Mouse (Mus musculus) layer of hippocampus, adult 9-11 months (tissue): Measurements from ENCODE around the gene Chka.

Experiments
- DNase-seq: peaks from one replicate; pipeline ENCODE4 v3.0.0; 2022

Chka gene

GRCm38 (mm10) chr19:3890181-3890580, 38.6 kb downstream of the Chka start:
- DNase-seq, result no peak

GRCm38 (mm10) chr19:3893545-3894116, 42.1 kb downstream of the Chka start:
- DNase-seq, result no peak

GRCm38 (mm10) chr19:3894294-3894693, 42.7 kb downstream of the Chka start:
- DNase-seq, result no peak

GRCm38 (mm10) chr19:3895171-3895631, 43.6 kb downstream of the Chka start:
- no peak for DNase-seq

- no peak for DNase-seq
Observed at GRCm38 (mm10) chr19:3896208-3896607, 44.6 kb downstream of the Chka start.

- no peak for DNase-seq
Observed at GRCm38 (mm10) chr19:3897557-3897956, 46.0 kb downstream of the Chka start.

GRCm38 (mm10) chr19:3898952-3899351, 47.4 kb downstream of the Chka start:
- no peak for DNase-seq

GRCm38 (mm10) chr19:3899618-3900017, 48.0 kb downstream of the Chka start:
- no peak for DNase-seq

GRCm38 (mm10) chr19:3902966-3903365, 51.4 kb downstream of the Chka start:
- no peak for DNase-seq

- DNase-seq, result no peak
Observed at GRCm38 (mm10) chr19:3903648-3904362, 52.2 kb downstream of the Chka start.

GRCm38 (mm10) chr19:3904363-3904675, 52.7 kb downstream of the Chka start:
- DNase-seq, result no peak

GRCm38 (mm10) chr19:3905261-3905969, 53.8 kb downstream of the Chka start:
- DNase-seq, result no peak

- DNase-seq, result no peak
Observed at GRCm38 (mm10) chr19:3906326-3906725, 54.8 kb downstream of the Chka start.

GRCm38 (mm10) chr19:3906795-3907786, 55.5 kb downstream of the Chka start, which contains the start of gene Tcirg1:
TSS of gene Tcirg1 (minus strand) at chr19:3907133.
- DNase-seq, result peak; percentile 74

- DNase-seq, result peak; percentile 60
Observed at GRCm38 (mm10) chr19:3907876-3908660, 56.5 kb downstream of the Chka start.

GRCm38 (mm10) chr19:3910206-3910605, 58.6 kb downstream of the Chka start:
- DNase-seq, result no peak

- peak; percentile 98 for DNase-seq
Observed at GRCm38 (mm10) chr19:3912337-3913204, 61.0 kb downstream of the Chka start, which contains the start of gene Ndufs8. TSS of gene Ndufs8 (minus strand) at chr19:3912774.

- DNase-seq, result no peak
Observed at GRCm38 (mm10) chr19:3913692-3914091, 62.1 kb downstream of the Chka start.

GRCm38 (mm10) chr19:3914535-3914934, 63.0 kb downstream of the Chka start:
- DNase-seq, result peak; percentile 72

- no peak for DNase-seq
Observed at GRCm38 (mm10) chr19:3916727-3917126, 65.2 kb downstream of the Chka start.

- no peak for DNase-seq
Observed at GRCm38 (mm10) chr19:3919928-3920327, 68.4 kb downstream of the Chka start.
